Mouse (Mus musculus) frontal cortex, adult 2 months (tissue): ENCODE data around the gene Hook1. TPM values are rescaled to one million over a fixed set of nuclear protein-coding genes. Genes with fewer than 3 reads are reported as not detected.
A peak's percentile ranks its signal among the peaks of the same experiment; 100 is the strongest.
"Not testable (repeated sequence)": the region's sequence is repeated elsewhere in the genome, so short reads cannot be mapped to it uniquely, and the experiment has no call there.

Source experiments
- DNase-seq, 2 experiments: peaks; one replicate each; pipeline ENCODE4 v3.0.0; 2022; ENCODE audit warnings: low spot score in 1 of 2; ENCODE audit errors: extremely low spot score in 1 of 2
- polyA plus RNA-seq: library from polyadenylated mRNA; depleted of rRNA; stranded (reverse); fragments of >200 nt; gene quantifications from 2 replicates; pipeline ENCODE4 v1.2.3, GENCODE M21; 2012; rRNA removed

Gene Hook1
- 50.6 and 70.6 TPM in 2 replicates for polyA plus RNA-seq

DNA sequence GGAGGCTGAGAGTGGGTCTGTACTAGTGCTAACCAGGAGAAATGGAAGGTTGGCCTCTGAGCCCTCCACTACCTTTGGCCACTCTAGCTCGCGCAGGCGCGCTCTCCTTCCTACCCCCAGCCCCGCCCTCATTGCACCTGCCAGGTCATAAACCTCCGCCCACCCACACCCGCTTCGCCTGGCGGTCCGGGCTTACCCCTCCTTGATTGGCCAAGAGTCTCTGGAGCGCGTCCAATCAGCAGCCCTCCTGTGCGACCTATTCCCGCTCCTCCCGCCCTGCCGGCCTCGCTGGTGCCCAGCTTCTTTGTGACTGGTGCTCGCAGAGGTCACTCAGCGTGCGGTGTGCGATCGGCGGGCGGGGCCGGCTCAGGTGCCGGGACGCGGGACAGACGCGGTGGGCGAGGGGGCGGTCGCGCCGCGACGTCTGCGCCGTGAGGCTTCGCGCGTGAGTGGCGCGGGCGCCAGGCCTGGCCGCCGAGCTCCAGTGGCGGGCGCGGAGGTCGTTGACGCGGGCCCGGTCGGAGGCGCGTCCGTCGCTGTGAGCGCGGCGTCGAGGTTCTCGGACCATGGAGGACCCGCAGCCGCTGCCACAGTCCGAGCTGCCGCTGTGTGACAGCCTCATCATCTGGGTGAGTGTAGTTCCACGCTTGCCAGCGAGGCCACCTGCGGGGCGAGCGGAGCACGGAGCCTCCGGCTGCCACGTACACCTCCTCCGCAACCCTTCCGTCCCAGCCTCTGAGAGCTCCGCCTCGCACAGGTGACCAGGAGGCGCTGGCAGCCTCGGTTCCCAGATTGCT lies at the start of gene Hook1:
Hook1 (plus strand) TSS at position 313 of the 797 bp plus-strand sequence.
- DNase-seq, result peak; percentile 94 to 97

DNA sequence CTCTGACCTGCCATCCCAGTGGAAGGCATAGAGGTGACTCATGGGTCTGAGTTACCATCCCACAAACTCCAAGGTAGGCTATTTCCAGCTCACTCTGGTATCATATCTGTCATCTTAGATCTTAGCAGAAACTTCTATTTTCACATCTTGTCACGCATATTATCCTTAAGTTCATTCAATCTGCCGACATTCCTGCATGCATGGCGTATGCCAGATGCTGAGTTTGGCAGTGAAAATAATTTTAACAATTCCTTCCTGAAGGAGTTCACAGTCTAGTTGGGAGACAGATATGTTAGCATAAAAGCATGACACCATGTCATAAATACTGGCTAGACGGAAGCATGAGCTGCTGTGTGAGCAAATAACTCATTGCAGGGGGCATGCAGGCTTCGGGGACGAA lies 49.3 kb upstream of the Hook1 start:
- peak; percentile 27 to 52 for DNase-seq

DNA sequence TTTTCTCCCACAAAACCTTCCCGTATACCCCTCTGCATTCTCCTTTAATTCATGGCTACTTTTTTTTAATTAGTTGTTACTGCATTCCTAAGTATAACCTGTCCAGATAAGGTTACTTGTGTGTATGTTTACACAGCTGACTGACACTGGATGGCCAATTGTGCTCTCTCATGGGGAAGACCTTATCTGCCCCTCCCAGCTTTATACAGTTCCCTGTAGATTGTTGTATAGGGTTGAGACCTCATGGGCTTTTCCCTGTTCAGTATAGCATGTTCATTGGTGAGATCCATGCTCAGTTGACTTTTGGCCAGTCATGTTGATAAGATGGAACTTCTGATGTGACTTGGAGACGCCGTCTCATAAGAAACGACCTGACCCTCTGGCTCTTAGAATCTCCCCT lies 46.6 kb upstream of the Hook1 start:
- DNase-seq, result no peak

DNA sequence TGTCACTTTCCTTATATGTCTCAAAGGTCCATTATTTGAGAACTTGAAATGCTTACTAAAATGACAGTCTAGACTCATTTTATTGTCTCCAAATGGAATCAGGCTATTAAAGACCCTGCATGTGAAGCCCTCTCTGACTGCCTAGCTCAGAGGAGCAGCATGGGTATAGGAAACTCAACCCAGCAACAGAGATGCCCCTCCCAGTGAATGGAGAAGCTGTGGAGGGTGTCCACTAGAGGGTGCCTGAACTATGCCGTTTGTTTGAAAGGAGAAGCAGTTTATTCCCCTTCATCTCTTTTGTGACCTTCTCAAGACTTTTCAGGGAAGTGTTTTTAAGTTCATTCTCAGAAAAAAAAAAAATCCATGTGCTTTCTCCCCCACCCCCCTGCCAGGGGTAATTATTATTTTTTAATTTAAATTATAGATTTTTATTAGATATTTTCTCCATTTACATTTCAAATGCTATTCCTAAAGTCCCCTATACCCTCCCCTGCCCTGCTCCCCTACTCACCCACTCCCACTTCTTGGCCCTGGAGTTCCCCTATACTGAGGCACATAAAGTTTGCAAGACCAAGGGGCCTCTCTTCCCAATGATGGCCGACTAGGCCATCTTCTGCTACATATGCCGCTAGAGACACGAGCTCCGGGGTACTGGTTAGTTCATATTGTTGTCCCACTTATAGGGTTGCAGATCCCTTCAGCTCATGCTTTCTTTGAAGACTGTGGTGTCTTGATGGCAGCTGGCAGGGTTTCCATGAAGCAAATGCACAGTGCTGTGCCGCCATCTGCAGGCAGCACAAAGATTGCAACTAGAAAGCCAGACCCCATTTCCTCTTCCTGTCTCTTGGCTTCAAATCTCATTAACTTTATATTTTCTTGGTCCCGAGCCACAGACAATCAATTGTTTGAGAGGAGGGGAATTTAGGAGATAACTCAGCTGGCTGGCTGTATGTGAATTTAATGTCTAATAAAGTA lies 42.5 kb upstream of the Hook1 start:
- DNase-seq, result peak; percentile 46 to 90

DNA sequence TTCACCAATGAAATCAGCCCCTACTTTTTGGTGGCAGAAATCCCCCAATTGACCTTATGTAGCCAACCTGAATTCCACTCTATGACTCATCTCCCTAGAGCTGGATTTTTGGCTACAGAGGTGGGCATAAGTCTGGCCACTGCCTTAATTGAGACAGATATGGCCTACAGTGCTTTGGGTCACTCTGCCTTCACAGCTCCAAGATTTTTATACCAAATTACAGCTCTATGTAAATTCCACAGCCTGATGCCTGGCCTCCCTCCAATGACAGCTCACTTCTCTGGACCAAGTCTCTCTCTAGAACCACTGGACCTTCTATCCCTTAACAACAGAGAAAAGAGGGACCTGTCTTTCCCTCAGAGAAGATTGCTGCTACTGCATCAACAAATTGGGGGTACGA lies 38.2 kb upstream of the Hook1 start:
- DNase-seq, result no peak

DNA sequence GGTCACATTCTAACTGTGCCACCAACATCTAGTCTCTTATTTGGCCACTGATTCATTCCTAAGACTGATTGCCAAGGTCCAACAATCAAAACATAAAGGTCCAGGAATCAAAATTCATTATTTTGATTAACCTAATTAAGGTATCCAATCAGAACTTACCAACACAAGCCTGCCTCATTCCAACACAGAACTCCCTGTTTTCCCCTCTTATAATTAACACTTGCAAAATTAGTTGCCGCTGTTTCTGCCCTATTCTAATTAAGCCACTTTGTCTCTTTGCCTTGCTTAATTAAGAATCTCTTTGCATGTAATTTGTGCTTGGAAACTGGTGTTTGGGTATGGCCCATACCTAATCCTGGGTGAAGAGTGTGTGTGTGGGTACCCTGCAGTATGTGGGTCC lies 37.1 kb upstream of the Hook1 start:
- DNase-seq, result no peak

DNA sequence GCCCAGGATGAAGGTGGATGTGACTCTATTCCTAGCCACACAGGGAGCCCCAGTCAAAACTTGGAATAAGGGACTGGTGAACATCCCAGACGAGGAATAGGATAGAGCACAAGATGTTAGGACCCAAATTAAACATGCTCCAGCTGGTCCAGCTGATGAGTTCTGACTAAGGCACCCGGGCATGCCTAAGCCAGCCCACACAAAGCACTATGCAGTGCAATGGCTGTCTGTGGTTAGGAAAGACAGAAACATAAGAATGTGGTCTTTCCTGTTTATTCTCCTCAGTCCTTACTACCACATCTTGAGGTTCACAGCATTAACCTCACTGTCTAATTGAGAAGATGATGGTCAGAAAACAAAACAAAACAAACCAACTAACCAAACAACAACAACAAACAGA lies 35.7 kb upstream of the Hook1 start:
- no peak for DNase-seq

DNA sequence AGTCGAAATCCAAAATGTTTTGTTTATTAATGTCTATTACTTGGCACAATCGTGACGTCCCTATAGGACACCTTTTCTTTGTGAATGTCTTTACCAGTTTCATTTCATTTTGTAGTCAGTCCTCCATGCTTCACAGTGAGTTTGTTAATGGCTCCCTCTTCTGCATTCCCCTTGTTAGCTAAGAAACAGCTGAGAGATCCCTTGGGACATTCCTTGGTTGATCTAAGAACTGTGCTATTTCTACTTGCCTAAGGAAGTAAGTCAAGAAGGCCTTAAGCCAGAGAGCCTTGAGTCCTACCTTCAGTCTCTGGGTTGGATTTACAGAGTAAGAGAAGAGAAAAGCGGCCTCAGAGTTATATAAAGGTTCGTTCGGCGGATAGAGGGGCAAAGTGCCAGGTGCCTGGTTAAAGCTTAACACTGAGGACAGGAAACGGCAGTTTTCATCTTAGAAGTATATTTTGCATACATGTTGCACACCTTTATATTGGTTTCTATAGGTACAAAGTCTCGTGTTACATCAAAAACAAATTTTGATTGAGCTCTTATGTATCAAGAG lies 33.2 kb upstream of the Hook1 start:
- no peak for DNase-seq

DNA sequence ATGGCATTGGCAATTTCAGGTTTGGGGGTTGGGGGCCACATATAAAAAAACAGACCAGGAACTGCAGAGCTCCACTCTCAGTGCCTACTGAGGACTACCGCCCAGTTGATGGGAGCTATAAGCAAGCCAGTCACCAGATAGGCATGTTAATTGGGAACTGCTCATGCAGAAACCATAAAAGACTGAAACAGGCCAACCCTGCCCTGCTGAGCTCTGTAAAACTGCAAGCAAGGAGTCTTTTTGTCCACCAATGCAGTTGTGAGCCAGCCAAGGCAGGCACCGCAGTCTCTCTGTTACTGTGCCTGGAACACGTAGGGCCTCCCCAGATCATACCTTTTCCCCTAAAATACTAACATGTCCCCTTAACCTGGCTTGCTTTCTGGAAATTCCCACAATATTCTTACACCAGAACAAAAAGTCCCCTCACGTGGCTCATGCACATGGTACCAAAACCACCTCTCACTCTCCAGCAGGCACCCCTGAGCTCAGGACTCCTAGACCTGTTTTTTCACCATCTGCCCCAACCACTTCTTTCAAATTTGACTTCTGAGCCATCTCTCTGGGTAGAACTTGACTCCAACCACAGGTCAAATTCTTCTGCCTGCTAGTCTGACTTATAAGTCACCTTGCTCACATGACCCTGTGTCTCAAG lies 32.5 kb upstream of the Hook1 start:
- DNase-seq, result no peak

DNA sequence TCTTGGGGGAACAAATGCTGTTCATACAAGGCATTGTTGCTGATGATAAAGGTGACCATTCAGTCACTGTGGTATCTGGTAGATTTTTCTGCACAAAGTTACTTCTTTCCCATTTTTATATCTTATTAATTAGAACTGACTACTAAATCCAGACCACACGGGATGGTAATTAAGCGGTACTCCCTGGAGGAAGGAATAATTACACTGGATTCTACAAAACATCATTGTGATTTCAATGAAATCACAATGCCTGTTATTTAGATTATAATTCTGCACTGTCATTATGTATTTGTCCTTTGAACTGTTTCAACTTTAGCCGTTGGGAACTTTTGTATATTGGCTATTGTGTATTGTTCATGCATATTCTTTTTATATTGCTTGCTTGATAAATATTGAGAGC lies 28.3 kb upstream of the Hook1 start:
- no peak for DNase-seq

DNA sequence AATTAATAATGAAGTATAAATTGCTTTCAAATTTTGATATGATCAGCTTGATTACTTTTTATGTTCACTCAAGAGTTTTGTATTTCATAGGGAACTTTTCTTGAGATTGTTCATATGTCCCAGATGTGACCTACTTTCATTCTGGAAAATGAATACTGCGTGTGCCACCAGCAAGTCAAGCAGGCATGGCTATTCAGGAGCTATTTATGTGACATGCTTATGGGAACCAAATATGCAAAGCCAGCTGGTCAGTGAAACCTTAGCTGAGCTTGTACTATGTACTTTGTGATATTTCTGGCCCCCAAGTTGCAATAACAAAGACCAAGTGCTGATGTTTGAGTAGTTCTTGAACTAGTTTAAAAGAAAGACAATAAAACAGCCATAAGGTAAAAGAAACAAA lies 19.1 kb upstream of the Hook1 start:
- peak in 1 of 2 experiments; percentile 18 for DNase-seq

DNA sequence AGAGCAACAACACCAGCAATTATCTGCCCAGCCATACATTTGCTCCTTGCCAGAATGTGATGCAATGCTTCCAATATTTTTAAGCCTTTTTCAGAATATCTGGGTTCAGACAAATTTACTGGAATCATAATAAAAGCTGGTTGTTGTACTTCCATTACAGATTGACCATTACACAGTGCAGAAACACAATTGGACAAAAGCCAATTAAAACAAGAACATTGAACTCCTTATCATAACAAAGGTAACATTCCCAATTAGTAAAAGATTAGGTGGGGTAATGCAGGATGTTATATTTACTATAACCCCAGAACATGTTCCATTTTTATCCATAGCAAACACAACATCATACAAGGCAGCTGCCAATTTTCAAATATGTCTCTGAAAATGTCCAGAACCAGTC lies 13.7 kb upstream of the Hook1 start:
- DNase-seq, result no peak

DNA sequence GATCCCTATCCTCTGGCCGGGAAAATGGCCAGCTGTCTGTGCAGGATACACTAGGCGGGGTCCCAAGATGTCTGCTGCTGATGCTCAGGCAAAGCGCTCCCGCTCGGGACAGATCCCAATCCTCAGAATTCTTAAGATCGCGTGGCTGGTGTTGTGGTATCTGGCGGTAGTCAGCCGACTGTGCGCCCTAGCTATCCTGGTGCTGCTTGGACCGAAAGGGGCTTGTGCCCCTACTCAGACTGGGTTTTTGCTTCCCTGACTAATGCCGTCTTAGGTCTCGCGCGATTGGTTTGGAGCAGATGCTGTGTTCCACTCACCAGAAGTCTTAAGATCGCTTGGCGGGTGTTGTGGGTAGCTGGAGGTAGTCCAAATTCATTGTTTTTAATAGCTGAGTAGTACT lies 15.2 kb downstream of the Hook1 start:
- not testable (repeated sequence) for DNase-seq

DNA sequence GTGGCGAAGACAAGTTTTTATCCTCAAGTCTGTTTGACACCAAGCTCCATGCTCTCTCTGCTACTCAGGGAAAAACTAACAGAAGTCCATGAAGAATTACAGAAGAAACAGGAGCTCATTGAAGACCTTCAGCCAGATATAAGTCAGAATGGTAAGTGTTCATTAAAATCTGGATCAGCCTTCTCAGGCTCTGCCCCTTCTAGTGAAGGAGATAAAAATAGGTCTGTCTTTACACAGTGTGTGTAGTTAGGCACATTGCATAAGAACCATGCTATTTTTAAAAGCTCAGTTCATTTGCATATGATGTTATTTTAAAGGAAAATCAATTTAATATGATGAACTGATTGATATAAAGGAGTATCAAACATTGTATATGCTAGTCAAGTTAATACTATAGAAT lies 49.8 kb downstream of the Hook1 start:
- DNase-seq, result no peak

DNA sequence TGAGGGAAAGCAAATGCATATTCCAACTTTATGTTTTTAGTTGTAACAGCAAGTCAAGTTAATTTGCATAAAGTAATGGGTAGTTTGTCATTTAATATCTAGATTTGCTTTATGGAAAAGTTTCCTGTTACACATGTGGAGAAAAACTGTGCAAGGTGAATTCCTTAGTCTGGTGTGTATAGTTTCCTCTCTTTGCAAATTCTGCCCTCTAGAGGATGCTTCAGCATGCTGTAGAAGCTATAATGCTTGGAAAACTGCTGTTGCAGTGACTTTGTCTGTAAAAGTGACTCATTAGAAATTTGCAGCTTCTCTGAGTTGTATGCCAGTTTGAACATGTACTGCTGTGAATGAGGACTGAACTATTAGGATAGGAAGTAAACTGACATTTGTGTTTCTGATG lies 55.8 kb downstream of the Hook1 start:
- peak in 1 of 2 experiments; percentile 59 for DNase-seq

DNA sequence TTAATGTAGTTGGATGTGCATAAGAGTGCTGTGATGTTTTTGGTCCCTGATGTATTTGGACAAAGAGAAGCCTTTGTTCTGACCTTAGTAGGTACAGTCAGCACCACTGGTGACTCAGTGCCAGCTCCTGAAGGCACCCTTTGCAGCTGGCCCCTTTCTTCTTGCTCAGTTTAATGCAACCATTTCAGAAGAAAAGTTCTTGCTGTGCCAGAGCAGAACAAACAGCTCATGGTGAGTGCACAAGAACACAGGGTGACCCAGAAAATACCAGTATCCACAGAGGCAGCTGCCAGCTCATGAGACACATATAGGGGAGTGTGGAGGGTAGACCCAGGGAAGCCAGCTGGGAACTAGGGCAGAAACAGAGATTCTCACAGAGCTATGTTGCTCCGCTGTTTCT lies 61.4 kb downstream of the Hook1 start:
- peak; percentile 50 to 52 for DNase-seq

DNA sequence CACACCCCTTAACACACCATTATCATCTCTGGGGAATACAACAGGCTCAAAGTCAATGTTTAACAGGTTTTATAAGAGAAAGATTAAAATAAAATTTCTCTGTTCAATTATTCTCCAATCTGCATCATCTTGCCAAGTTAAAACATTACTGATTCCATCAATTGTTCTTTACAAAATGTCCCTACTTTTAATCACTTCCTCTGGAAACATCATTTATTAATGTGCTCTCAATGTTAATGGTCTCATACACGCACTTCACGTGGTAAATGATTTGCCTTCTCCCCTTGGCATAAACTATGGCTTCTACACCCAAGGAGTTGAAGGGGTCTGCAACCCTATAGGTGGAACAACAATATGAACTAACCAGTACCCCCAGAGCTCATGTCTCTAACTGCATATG lies 93.1 kb downstream of the Hook1 start:
- no peak for DNase-seq

DNA sequence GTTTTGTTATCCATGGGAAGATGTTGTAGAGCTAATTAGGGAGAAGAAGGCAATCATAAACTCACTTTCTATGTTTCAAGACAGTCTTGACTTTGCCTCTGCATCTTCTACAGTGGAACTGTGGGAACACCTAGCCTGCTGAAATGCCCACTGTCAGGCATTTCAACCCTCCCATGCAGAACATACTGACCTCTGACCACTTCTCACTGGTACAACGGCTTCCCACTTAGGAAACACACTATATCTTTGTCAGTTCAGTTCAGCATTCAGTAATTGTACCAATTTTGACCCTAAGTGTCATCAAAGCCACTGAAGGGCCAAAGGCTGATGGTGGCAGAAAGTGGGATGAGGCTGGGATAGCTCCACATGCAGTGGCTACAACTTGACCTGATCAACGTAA lies 95.0 kb downstream of the Hook1 start:
- DNase-seq, result no peak
